Mouse (Mus musculus): ENCODE data around the gene Dusp14. TPM values are rescaled to one million over a fixed set of nuclear protein-coding genes. Genes with fewer than 3 reads are reported as not detected.

The Dusp14 gene
- polyA plus RNA-seq, 1 experiment from 2014 or later, result 6.2 TPM

GRCm38 (mm10) chr11:84066071-84066481, 3.0 kb downstream of the Dusp14 start:
- Histone ChIP-seq H3K9me3 (replicated peaks) (0 out of 2 replicates have a peak, but pooled peaks cover 2% of the 10 kb centered on the region), H3K27me3 (replicated peaks) (peaks cover 29% of the 10 kb centered on the region), H3K36me3 (no peaks in the 10 kb centered on the region), H3K27ac (ENCODE audit: poor library complexity, severe bottlenecking) (no peak overlapping the region), H3K4me3 (no peak overlapping the region), H3K4me2 (peak overlapping the region; percentile 53), H3K4me1 (replicated peaks) (peaks cover 36% of the 10 kb centered on the region), H3K9ac (no peak overlapping the region)
- 8% methylated on average over 11 of the region's 11 CpGs for WGBS
- no peak for ATAC-seq (ENCODE audit: insufficient number of reproducible peaks, low FRiP score)

- Histone ChIP-seq H3K9ac (no peak overlapping the region), H3K36me3 (no peaks in the 10 kb centered on the region), H3K4me2 (no peak overlapping the region), H3K4me3 (no peak overlapping the region), H3K4me1 (replicated peaks) (peaks cover 31% of the 10 kb centered on the region), H3K9me3 (replicated peaks) (0 out of 2 replicates have a peak, but pooled peaks cover 2% of the 10 kb centered on the region), H3K27me3 (replicated peaks) (peaks cover 16% of the 10 kb centered on the region), H3K27ac (ENCODE audit: poor library complexity, severe bottlenecking) (no peak overlapping the region)
- 76% methylated on average over 3 of the region's 3 CpGs for WGBS
- ATAC-seq (ENCODE audit: insufficient number of reproducible peaks, low FRiP score), result no peak
Measured at GRCm38 (mm10) chr11:84063631-84064209, 5.3 kb downstream of the Dusp14 start.

GRCm38 (mm10) chr11:84062805-84063204, 6.3 kb downstream of the Dusp14 start:
- Histone ChIP-seq H3K36me3 (no peaks in the 10 kb centered on the region), H3K4me2 (no peak overlapping the region), H3K27me3 (replicated peaks) (peaks cover 16% of the 10 kb centered on the region), H3K4me3 (no peak overlapping the region), H3K9me3 (replicated peaks) (no peaks in the 10 kb centered on the region), H3K9ac (no peak overlapping the region), H3K4me1 (replicated peaks) (peaks cover 28% of the 10 kb centered on the region), H3K27ac (ENCODE audit: poor library complexity, severe bottlenecking) (no peak overlapping the region)
- ATAC-seq (ENCODE audit: insufficient number of reproducible peaks, low FRiP score), result 0 out of 2 replicates have a peak, but pooled peaks have one; percentile 59
- 19% methylated on average over 2 of the region's 2 CpGs for WGBS

- Histone ChIP-seq H3K36me3 (no peaks in the 10 kb centered on the region), H3K9me3 (replicated peaks) (no peaks in the 10 kb centered on the region), H3K4me2 (no peak overlapping the region), H3K4me1 (replicated peaks) (peaks cover 20% of the 10 kb centered on the region), H3K4me3 (no peak overlapping the region), H3K27ac (ENCODE audit: poor library complexity, severe bottlenecking) (no peak overlapping the region), H3K9ac (no peak overlapping the region), H3K27me3 (replicated peaks) (peaks cover 11% of the 10 kb centered on the region; the same call in 1 of the 2 replicates)
- ATAC-seq (ENCODE audit: insufficient number of reproducible peaks, low FRiP score), result no peak
- WGBS, result 74% methylated on average over 2 of the region's 2 CpGs
Measured at GRCm38 (mm10) chr11:84061881-84062280, 7.2 kb downstream of the Dusp14 start.

GRCm38 (mm10) chr11:84060635-84061034, 8.4 kb downstream of the Dusp14 start:
- H3K36me3 ChIP-seq, result no peaks in the 10 kb centered on the region
- no peak overlapping the region for H3K4me3 ChIP-seq
- peaks cover 11% of the 10 kb centered on the region for H3K4me1 ChIP-seq (replicated peaks)
- 75% methylated on average over 6 of the region's 6 CpGs for WGBS
- no peaks in the 10 kb centered on the region for H3K9me3 ChIP-seq (replicated peaks)
- ATAC-seq (ENCODE audit: insufficient number of reproducible peaks, low FRiP score), result no peak
- no peak overlapping the region for H3K9ac ChIP-seq
- no peak overlapping the region for H3K4me2 ChIP-seq
- H3K27ac ChIP-seq (ENCODE audit: poor library complexity, severe bottlenecking), result no peak overlapping the region
- 0 out of 2 replicates have a peak, but pooled peaks cover 3% of the 10 kb centered on the region for H3K27me3 ChIP-seq (replicated peaks)

GRCm38 (mm10) chr11:84059784-84060183, 9.3 kb downstream of the Dusp14 start:
- Histone ChIP-seq H3K27ac (ENCODE audit: poor library complexity, severe bottlenecking) (no peak overlapping the region), H3K27me3 (replicated peaks) (no peaks in the 10 kb centered on the region), H3K4me1 (replicated peaks) (peaks cover 11% of the 10 kb centered on the region), H3K9ac (no peak overlapping the region), H3K9me3 (replicated peaks) (no peaks in the 10 kb centered on the region), H3K36me3 (no peaks in the 10 kb centered on the region), H3K4me3 (no peak overlapping the region), H3K4me2 (no peak overlapping the region)
- no peak for ATAC-seq (ENCODE audit: insufficient number of reproducible peaks, low FRiP score)
- WGBS, result 90% methylated on average over 2 of the region's 2 CpGs

GRCm38 (mm10) chr11:84057418-84057817, 11.6 kb downstream of the Dusp14 start:
- Histone ChIP-seq H3K4me2 (no peak overlapping the region), H3K27me3 (replicated peaks) (no peaks in the 10 kb centered on the region), H3K9me3 (replicated peaks) (no peaks in the 10 kb centered on the region), H3K4me1 (replicated peaks) (0 out of 2 replicates have a peak, but pooled peaks cover 4% of the 10 kb centered on the region), H3K4me3 (no peak overlapping the region), H3K36me3 (no peaks in the 10 kb centered on the region), H3K27ac (ENCODE audit: poor library complexity, severe bottlenecking) (no peak overlapping the region), H3K9ac (no peak overlapping the region)
- ATAC-seq (ENCODE audit: insufficient number of reproducible peaks, low FRiP score), result no peak
- WGBS, result 87% methylated on average over 2 of the region's 2 CpGs

GRCm38 (mm10) chr11:84053524-84054163, 15.4 kb downstream of the Dusp14 start:
- Histone ChIP-seq H3K9me3 (replicated peaks) (no peaks in the 10 kb centered on the region), H3K36me3 (no peaks in the 10 kb centered on the region), H3K4me3 (no peak overlapping the region), H3K4me1 (replicated peaks) (0 out of 2 replicates have a peak, but pooled peaks cover 4% of the 10 kb centered on the region), H3K27me3 (replicated peaks) (peaks cover 6% of the 10 kb centered on the region; the same call in 1 of the 2 replicates), H3K27ac (ENCODE audit: poor library complexity, severe bottlenecking) (no peak overlapping the region), H3K9ac (no peak overlapping the region), H3K4me2 (no peak overlapping the region)
- 56% methylated on average over 10 of the region's 10 CpGs for WGBS
- ATAC-seq (ENCODE audit: insufficient number of reproducible peaks, low FRiP score), result no peak

GRCm38 (mm10) chr11:84053055-84053454, 16.0 kb downstream of the Dusp14 start:
- no peaks in the 10 kb centered on the region for H3K36me3 ChIP-seq
- H3K9ac ChIP-seq, result no peak overlapping the region
- H3K27ac ChIP-seq (ENCODE audit: poor library complexity, severe bottlenecking), result no peak overlapping the region
- peaks cover 9% of the 10 kb centered on the region; the same call in 1 of the 2 replicates for H3K27me3 ChIP-seq (replicated peaks)
- no peak overlapping the region for H3K4me2 ChIP-seq
- H3K4me1 ChIP-seq (replicated peaks), result 0 out of 2 replicates have a peak, but pooled peaks cover 4% of the 10 kb centered on the region
- ATAC-seq (ENCODE audit: insufficient number of reproducible peaks, low FRiP score), result no peak
- WGBS, result 83% methylated on average over 7 of the region's 7 CpGs
- H3K4me3 ChIP-seq, result no peak overlapping the region
- no peaks in the 10 kb centered on the region for H3K9me3 ChIP-seq (replicated peaks)

GRCm38 (mm10) chr11:84048411-84048810, 20.6 kb downstream of the Dusp14 start:
- Histone ChIP-seq H3K9me3 (replicated peaks) (no peaks in the 10 kb centered on the region), H3K4me1 (replicated peaks) (peaks cover 7% of the 10 kb centered on the region; the same call in 1 of the 2 replicates), H3K27ac (ENCODE audit: poor library complexity, severe bottlenecking) (no peak overlapping the region), H3K4me3 (no peak overlapping the region), H3K9ac (no peak overlapping the region), H3K27me3 (replicated peaks) (peaks cover 9% of the 10 kb centered on the region; the same call in 1 of the 2 replicates), H3K4me2 (no peak overlapping the region), H3K36me3 (no peaks in the 10 kb centered on the region)
- 80% methylated on average over 10 of the region's 10 CpGs for WGBS
- ATAC-seq (ENCODE audit: insufficient number of reproducible peaks, low FRiP score), result no peak

- H3K27ac ChIP-seq (ENCODE audit: poor library complexity, severe bottlenecking), result no peak overlapping the region
- no peak overlapping the region for H3K4me3 ChIP-seq
- H3K27me3 ChIP-seq (replicated peaks), result peaks cover 9% of the 10 kb centered on the region; the same call in 1 of the 2 replicates
- 61% methylated on average over 4 of the region's 4 CpGs for WGBS
- H3K4me2 ChIP-seq, result no peak overlapping the region
- peaks cover 6% of the 10 kb centered on the region; the same call in 1 of the 2 replicates for H3K4me1 ChIP-seq (replicated peaks)
- no peaks in the 10 kb centered on the region for H3K9me3 ChIP-seq (replicated peaks)
- no peak overlapping the region for H3K9ac ChIP-seq
- 0 out of 2 replicates have a peak, but pooled peaks cover 5% of the 10 kb centered on the region for H3K36me3 ChIP-seq
- no peak for ATAC-seq (ENCODE audit: insufficient number of reproducible peaks, low FRiP score)
Measured at GRCm38 (mm10) chr11:84047270-84047669, 21.8 kb downstream of the Dusp14 start.
